Mouse (Mus musculus) erythroblast, adult 5-6 weeks (primary cell): ENCODE data around the gene Far1. TPM values are rescaled to one million over a fixed set of nuclear protein-coding genes. Genes with fewer than 3 reads are reported as not detected.

ENCODE experiments used
- total RNA-seq, 2 experiments: library from RNA; stranded (forward) in 1 of 2; stranded (reverse) in 1 of 2; fragments of 150-400 nt in 1 of 2; fragments of 200-764, 138-1000 nt in 1 of 2; gene quantifications; 2 replicates each; pipeline versions ENCODE4 v1.2.3 to v1.2.4; 2015 to 2017; ENCODE audit warnings: low replicate concordance in 2 of 2

Gene Far1
- total RNA-seq, 2 experiments from 2014 or later = 41.9 to 48.3 TPM

Other genes starting within 250 kb of the Far1 start
- gene Btbd10, start 144.4 kb upstream of the Far1 start, total RNA-seq (2015; ENCODE audit: low replicate concordance) = 9.2 and 10.2 TPM in 2 replicates
- 10.6 and 11.5 TPM in 2 replicates for gene Btbd10, start 144.4 kb upstream of the Far1 start, total RNA-seq (2017; ENCODE audit: low replicate concordance)
- gene Pth, start 125.3 kb upstream of the Far1 start, total RNA-seq (2015; ENCODE audit: low replicate concordance) = not detected in 2 replicates
- not detected in 2 replicates for gene Pth, start 125.3 kb upstream of the Far1 start, total RNA-seq (2017; ENCODE audit: low replicate concordance)